Mouse (Mus musculus) cerebellum, postnatal 25 days (tissue): ENCODE results near the gene Nceh1.

ENCODE experiments used
- DNase-seq, 2 experiments: peaks; one replicate each; pipeline ENCODE4 v3.0.0; 2021; ENCODE audit warnings: mixed read lengths in 2 of 2

Nceh1 gene

GRCm38 (mm10) chr3:27182733-27183600, at the start of gene Nceh1:
TSS of gene Nceh1 (plus strand) at chr3:27182965.
- peak; percentile 95 to 97 for DNase-seq

- no peak for DNase-seq
Measured at GRCm38 (mm10) chr3:27140101-27140500, 42.7 kb upstream of the Nceh1 start.

GRCm38 (mm10) chr3:27143570-27143969, 39.2 kb upstream of the Nceh1 start:
- DNase-seq: no peak

- DNase-seq: no peak
Measured at GRCm38 (mm10) chr3:27145733-27146132, 37.0 kb upstream of the Nceh1 start.

GRCm38 (mm10) chr3:27153191-27153671, 29.5 kb upstream of the Nceh1 start:
- no peak for DNase-seq

- peak; percentile 99 for DNase-seq
Measured at GRCm38 (mm10) chr3:27153701-27154209, 29.0 kb upstream of the Nceh1 start, which contains the start of gene Ect2. TSS of gene Ect2 (minus strand) at chr3:27153878.

- no peak for DNase-seq
Measured at GRCm38 (mm10) chr3:27154280-27154679, 28.5 kb upstream of the Nceh1 start.

- no peak for DNase-seq
Measured at GRCm38 (mm10) chr3:27155051-27155855, 27.5 kb upstream of the Nceh1 start.

- DNase-seq: no peak
Measured at GRCm38 (mm10) chr3:27155856-27156593, 26.7 kb upstream of the Nceh1 start.

GRCm38 (mm10) chr3:27156594-27156949, 26.2 kb upstream of the Nceh1 start:
- no peak for DNase-seq

- no peak for DNase-seq
Measured at GRCm38 (mm10) chr3:27158910-27159309, 23.9 kb upstream of the Nceh1 start.

- no peak for DNase-seq
Measured at GRCm38 (mm10) chr3:27161645-27162409, 20.9 kb upstream of the Nceh1 start.

- no peak for DNase-seq
Measured at GRCm38 (mm10) chr3:27162410-27162804, 20.4 kb upstream of the Nceh1 start.

- DNase-seq: no peak
Measured at GRCm38 (mm10) chr3:27165481-27166065, 17.2 kb upstream of the Nceh1 start.

GRCm38 (mm10) chr3:27170257-27170656, 12.5 kb upstream of the Nceh1 start:
- DNase-seq: no peak

- DNase-seq: no peak
Measured at GRCm38 (mm10) chr3:27179711-27180110, 3.1 kb upstream of the Nceh1 start.

GRCm38 (mm10) chr3:27183601-27184175, 923 bp downstream of the Nceh1 start:
- DNase-seq: peak; percentile 72 to 75

- no peak for DNase-seq
Measured at GRCm38 (mm10) chr3:27188386-27188785, 5.6 kb downstream of the Nceh1 start.

GRCm38 (mm10) chr3:27189320-27190261, 6.8 kb downstream of the Nceh1 start:
- peak; percentile 48 to 73 for DNase-seq

- DNase-seq: no peak
Measured at GRCm38 (mm10) chr3:27190865-27191264, 8.1 kb downstream of the Nceh1 start.
